Mouse (Mus musculus): ENCODE data around the gene Tcea3. TPM values are rescaled to one million over a fixed set of nuclear protein-coding genes. Genes with fewer than 3 reads are reported as not detected.

Tcea3 gene
- polyA plus RNA-seq, 1 experiment from 2014 or later: 12.0 TPM

DNA sequence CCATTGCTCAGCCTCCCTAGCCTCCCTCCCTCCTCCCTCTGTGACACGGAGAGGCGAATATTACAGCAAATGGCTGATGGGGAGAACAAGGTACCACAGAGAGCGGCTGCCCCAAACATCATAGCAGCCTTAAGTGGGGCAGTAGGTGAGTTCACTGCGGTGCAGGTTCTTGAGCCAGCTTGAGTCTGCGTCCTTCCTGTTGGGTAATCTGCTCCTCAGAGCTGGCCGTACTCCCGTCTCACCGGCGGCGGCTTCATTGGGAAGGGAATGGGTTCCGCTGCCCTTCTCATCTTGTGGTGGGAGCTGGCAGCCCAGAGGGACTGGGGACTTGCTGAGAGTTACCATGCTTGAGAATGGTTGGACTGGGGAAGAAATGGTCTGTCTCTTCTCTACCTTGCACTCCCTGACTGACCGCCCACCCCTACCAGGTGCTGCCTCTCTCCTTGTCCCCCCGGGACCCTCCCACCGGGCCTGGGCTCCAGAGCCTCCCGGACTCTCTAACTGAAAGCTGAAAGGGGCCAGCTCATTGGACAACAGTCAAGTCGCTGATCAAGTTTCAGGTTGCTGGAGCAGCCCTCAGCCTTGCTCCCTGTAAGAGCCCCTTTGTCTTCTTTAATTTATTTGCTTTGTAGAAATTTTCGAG lies 27.3 kb upstream of the Tcea3 start:
- H3K9me3 ChIP-seq (ENCODE audit: low read depth, low read length): no peaks in the 10 kb centered on the region
- no peak for TF ChIP-seq CTCF (IDR thresholded peaks at IDR 0.05; ENCODE audit: low read depth)
- H3K9ac ChIP-seq: 0 out of 2 replicates have a peak overlapping the region, but pooled peaks have one; percentile 2
- H3K4me3 ChIP-seq (ENCODE audit: low read depth, low read length): peak overlapping the region; percentile 14
- H3K27me3 ChIP-seq (ENCODE audit: insufficient read depth, low read length): no peaks in the 10 kb centered on the region
- DNase-seq: peak; percentile 77
- 9% methylated on average over 17 of the region's 17 CpGs for WGBS
- ATAC-seq (ENCODE audit: insufficient read depth): peak; percentile 72
- H3K27ac ChIP-seq (ENCODE audit: low read depth): peak overlapping the region; percentile 91
- peak overlapping the region; percentile 48 for H3K4me2 ChIP-seq
- H3K36me3 ChIP-seq (ENCODE audit: insufficient read depth): no peaks in the 10 kb centered on the region
- H3K4me1 ChIP-seq (ENCODE audit: insufficient read depth): peaks cover 19% of the 10 kb centered on the region

DNA sequence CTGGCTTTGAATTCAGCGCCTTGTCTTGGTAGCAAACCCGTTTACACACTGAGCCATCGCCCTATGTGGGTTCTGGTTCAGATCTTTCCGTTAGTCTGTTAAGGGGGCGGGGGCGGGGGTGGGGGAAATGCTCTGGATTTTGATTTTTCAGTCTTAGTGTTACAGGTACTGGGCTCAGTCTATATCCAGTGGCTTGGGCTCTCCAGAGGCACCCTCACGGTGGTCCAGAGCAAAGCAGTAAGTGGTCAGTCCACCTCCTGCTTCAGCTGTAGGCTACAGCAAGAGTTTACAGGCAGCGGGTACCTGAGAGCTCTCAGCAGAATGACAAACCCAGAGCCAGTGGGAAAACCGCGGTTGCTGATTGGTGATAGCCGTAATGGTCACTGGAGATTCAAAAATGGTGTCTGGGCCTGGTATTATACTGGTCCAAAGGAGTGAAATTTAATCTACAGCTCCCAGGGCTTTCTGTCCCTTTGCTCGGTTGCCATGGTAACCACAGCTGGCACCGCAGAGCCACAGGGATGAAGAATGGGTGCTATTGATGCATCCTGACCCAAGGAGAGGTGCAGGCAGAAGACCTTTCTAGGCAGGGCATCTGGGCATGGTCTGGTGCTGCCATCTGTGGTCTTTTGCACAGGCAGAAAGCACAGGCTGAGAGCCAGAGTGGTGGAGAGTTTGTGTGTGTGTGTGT lies 23.8 kb upstream of the Tcea3 start:
- DNase-seq (no peak), ATAC-seq (ENCODE audit: insufficient read depth) (no peak)
- H3K4me1 ChIP-seq (ENCODE audit: insufficient read depth): peaks cover 6% of the 10 kb centered on the region
- no peaks in the 10 kb centered on the region for H3K9me3 ChIP-seq (ENCODE audit: low read depth, low read length)
- WGBS: 61% methylated on average over 13 of the region's 13 CpGs
- no peak overlapping the region for H3K4me3 ChIP-seq (ENCODE audit: low read depth, low read length)
- TF ChIP-seq CTCF (IDR thresholded peaks at IDR 0.05; ENCODE audit: low read depth): no peak
- H3K9ac ChIP-seq: no peak overlapping the region
- no peak overlapping the region for H3K4me2 ChIP-seq
- H3K27me3 ChIP-seq (ENCODE audit: insufficient read depth, low read length): no peaks in the 10 kb centered on the region
- no peak overlapping the region for H3K27ac ChIP-seq (ENCODE audit: low read depth)
- no peaks in the 10 kb centered on the region for H3K36me3 ChIP-seq (ENCODE audit: insufficient read depth)

DNA sequence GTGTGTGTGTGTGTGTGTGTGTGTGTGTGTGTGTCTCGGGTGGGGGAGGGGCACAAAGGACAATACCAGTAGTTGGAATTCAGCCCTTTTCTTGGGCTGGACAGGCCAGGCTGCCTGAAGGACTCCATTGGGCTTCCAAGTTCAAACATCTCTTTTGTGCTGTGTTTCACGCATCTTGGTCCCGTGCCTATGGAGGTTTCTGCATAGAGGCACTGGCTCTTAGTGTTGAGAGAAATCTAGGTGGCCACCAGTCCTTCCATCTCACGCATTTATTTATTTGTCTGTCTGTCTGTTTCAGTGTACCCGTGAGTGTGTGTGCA lies 23.3 kb upstream of the Tcea3 start:
- Histone ChIP-seq H3K27ac (ENCODE audit: low read depth) (no peak overlapping the region), H3K4me2 (no peak overlapping the region), H3K9ac (no peak overlapping the region), H3K4me3 (ENCODE audit: low read depth, low read length) (no peak overlapping the region), H3K4me1 (ENCODE audit: insufficient read depth) (peaks cover under 1% of the 10 kb centered on the region), H3K9me3 (ENCODE audit: low read depth, low read length) (no peaks in the 10 kb centered on the region), H3K27me3 (ENCODE audit: insufficient read depth, low read length) (no peaks in the 10 kb centered on the region), H3K36me3 (ENCODE audit: insufficient read depth) (no peaks in the 10 kb centered on the region)
- WGBS: 51% methylated on average over 5 of the region's 5 CpGs
- no peak for DNase-seq
- ATAC-seq (ENCODE audit: insufficient read depth): no peak
- TF ChIP-seq CTCF (IDR thresholded peaks at IDR 0.05; ENCODE audit: low read depth): no peak

DNA sequence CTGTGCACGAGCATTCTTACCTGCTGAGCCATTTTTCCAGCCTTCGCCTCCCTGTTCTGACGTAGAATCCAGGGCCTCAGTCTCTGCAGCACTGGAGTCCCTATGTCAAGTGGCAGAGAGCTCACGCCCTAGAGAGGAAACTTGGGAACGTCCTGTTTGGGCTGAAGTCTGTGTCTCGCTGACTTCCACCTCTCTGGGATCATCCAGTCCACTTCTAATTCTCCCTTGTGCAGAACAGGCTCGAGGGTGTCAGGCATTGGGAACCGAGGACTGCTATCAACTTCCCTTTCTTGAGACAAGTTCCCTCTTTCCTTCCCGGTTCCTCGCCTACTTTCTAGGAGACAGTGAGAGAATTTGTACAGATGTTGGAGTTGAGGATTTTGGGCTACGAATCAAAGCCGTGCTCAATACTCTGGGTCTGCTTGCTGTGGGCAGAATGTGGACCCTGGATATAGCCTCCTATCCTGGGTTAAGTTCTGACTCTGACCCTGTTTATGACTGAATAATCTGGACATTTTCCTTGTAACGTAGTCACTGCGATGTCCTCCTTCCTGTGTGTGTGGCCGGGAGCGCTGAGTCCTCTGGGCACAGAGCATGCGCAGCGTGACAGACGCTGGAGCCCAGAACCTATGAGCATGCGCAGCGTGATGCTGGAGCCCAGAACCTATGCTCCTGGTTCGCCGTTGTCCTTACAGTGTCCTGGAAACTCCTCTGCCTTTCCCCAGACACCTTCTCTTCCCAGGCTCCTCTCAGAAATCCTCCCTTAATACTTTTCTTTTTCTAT lies 22.7 kb upstream of the Tcea3 start:
- H3K4me1 ChIP-seq (ENCODE audit: insufficient read depth): no peaks in the 10 kb centered on the region; the same call in 1 of the 2 replicates
- ATAC-seq (ENCODE audit: insufficient read depth): no peak
- H3K27me3 ChIP-seq (ENCODE audit: insufficient read depth, low read length): no peaks in the 10 kb centered on the region
- no peak for TF ChIP-seq CTCF (IDR thresholded peaks at IDR 0.05; ENCODE audit: low read depth)
- no peak for DNase-seq
- WGBS: 75% methylated on average over 23 of the region's 23 CpGs
- H3K9ac ChIP-seq: no peak overlapping the region
- H3K27ac ChIP-seq (ENCODE audit: low read depth): no peak overlapping the region
- no peak overlapping the region for H3K4me2 ChIP-seq
- no peaks in the 10 kb centered on the region for H3K36me3 ChIP-seq (ENCODE audit: insufficient read depth)
- no peak overlapping the region for H3K4me3 ChIP-seq (ENCODE audit: low read depth, low read length)
- H3K9me3 ChIP-seq (ENCODE audit: low read depth, low read length): no peaks in the 10 kb centered on the region

DNA sequence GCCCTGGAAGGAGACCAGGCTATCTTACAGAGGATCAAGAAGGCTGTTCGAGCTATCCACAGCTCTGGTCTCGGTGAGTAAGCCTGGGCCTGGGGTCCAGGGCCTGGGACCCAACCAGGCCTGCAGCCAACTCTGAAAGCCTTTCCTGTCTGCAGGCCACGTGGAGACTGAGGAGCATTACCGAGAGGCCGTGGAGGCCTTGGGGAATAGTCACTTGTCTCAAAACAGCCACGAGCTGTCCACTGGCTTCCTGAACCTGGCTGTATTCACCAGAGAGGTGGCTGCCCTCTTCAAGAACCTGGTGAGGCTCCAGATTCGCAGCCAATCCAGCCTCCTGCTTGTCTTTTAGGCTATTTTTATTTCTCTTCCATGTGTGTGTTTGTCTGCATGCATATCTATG lies 20.1 kb upstream of the Tcea3 start:
- DNase-seq: no peak
- Histone ChIP-seq H3K36me3 (ENCODE audit: insufficient read depth) (no peaks in the 10 kb centered on the region), H3K4me2 (no peak overlapping the region), H3K9ac (no peak overlapping the region), H3K4me3 (ENCODE audit: low read depth, low read length) (no peak overlapping the region), H3K27me3 (ENCODE audit: insufficient read depth, low read length) (no peaks in the 10 kb centered on the region), H3K9me3 (ENCODE audit: low read depth, low read length) (no peaks in the 10 kb centered on the region), H3K4me1 (ENCODE audit: insufficient read depth) (no peaks in the 10 kb centered on the region; the same call in 1 of the 2 replicates), H3K27ac (ENCODE audit: low read depth) (no peak overlapping the region)
- 74% methylated on average over 7 of the region's 7 CpGs for WGBS
- no peak for TF ChIP-seq CTCF (IDR thresholded peaks at IDR 0.05; ENCODE audit: low read depth)
- ATAC-seq (ENCODE audit: insufficient read depth): no peak

DNA sequence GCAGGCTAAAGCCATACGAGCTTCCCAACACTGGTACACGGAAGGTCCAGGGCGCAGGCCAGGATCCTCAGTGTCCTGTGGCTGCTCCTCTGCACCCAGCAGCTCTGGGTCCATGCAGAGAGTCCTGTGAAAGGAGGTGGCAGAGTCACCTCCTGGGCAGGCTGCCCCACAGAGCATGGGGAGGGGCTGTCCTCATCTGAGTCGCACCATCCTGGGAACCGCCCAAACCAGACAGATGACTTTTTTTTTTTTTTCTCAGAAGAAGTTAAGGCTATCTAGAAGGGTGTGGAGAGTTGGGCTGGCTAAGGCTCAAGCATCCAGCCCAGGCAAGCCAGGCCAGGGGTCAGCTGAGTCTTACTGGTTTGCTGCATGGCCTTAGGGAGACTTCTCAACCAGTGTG lies 18.9 kb upstream of the Tcea3 start:
- Histone ChIP-seq H3K9me3 (ENCODE audit: low read depth, low read length) (no peaks in the 10 kb centered on the region), H3K36me3 (ENCODE audit: insufficient read depth) (no peaks in the 10 kb centered on the region), H3K9ac (no peak overlapping the region), H3K4me1 (ENCODE audit: insufficient read depth) (no peaks in the 10 kb centered on the region; the same call in 1 of the 2 replicates), H3K4me2 (no peak overlapping the region), H3K27me3 (ENCODE audit: insufficient read depth, low read length) (no peaks in the 10 kb centered on the region), H3K27ac (ENCODE audit: low read depth) (no peak overlapping the region), H3K4me3 (ENCODE audit: low read depth, low read length) (no peak overlapping the region)
- TF ChIP-seq CTCF (IDR thresholded peaks at IDR 0.05; ENCODE audit: low read depth): no peak
- 61% methylated on average over 5 of the region's 5 CpGs for WGBS
- DNase-seq (no peak), ATAC-seq (ENCODE audit: insufficient read depth) (no peak)

DNA sequence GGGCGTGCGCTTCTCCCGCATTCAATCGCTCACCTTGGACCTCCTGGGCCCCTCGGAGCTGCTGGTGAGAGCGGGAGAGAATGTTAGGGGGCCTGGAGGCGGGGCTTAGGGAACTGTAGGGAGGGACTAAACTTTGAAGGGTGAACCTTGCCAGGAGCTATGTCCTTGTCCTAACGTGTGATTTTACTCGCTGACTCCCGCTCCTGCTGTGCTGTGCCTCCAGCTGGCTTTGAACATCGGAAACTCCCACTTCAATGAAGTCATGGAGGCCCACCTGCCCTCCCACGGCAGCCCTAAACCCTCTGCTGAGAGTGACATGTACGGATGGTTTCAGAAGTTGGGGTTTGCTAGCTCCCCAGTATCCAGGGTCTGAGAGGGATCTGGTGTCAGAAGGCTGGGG lies 8.9 kb upstream of the Tcea3 start:
- peaks cover 23% of the 10 kb centered on the region; the same call in 1 of the 2 replicates for H3K36me3 ChIP-seq (ENCODE audit: insufficient read depth)
- no peak for DNase-seq
- no peak overlapping the region for H3K4me3 ChIP-seq (ENCODE audit: low read depth, low read length)
- peaks cover 2% of the 10 kb centered on the region; the same call in 1 of the 2 replicates for H3K4me1 ChIP-seq (ENCODE audit: insufficient read depth)
- TF ChIP-seq CTCF (IDR thresholded peaks at IDR 0.05; ENCODE audit: low read depth): no peak
- H3K9ac ChIP-seq: no peak overlapping the region
- ATAC-seq (ENCODE audit: insufficient read depth): no peak
- WGBS: 31% methylated on average over 13 of the region's 13 CpGs
- H3K27me3 ChIP-seq (ENCODE audit: insufficient read depth, low read length): peaks cover 13% of the 10 kb centered on the region
- no peak overlapping the region for H3K27ac ChIP-seq (ENCODE audit: low read depth)
- no peak overlapping the region for H3K4me2 ChIP-seq
- no peaks in the 10 kb centered on the region for H3K9me3 ChIP-seq (ENCODE audit: low read depth, low read length)

Data from lung, embryonic 14.5 days (tissue).